Mouse (Mus musculus): ENCODE results near the gene Vwc2l. TPM values are rescaled to one million over a fixed set of nuclear protein-coding genes. Genes with fewer than 3 reads are reported as not detected.

Gene Vwc2l
- polyA plus RNA-seq (2021; fragmentation: Nextera tagmentation) = 1.4 and 2.1 TPM in 2 replicates
- long read RNA-seq, experiment 1, partial matches to known transcripts = 1 of 4 reads
- long read RNA-seq, experiment 1, other reads (novel, unspliced or antisense) = 3 of 4 reads
- long read RNA-seq, experiment 2, full-length matches to known transcripts = 11 of 20 reads
- long read RNA-seq, experiment 2, partial matches to known transcripts = 1 of 20 reads
- long read RNA-seq, experiment 2, other reads (novel, unspliced or antisense) = 8 of 20 reads

DNA sequence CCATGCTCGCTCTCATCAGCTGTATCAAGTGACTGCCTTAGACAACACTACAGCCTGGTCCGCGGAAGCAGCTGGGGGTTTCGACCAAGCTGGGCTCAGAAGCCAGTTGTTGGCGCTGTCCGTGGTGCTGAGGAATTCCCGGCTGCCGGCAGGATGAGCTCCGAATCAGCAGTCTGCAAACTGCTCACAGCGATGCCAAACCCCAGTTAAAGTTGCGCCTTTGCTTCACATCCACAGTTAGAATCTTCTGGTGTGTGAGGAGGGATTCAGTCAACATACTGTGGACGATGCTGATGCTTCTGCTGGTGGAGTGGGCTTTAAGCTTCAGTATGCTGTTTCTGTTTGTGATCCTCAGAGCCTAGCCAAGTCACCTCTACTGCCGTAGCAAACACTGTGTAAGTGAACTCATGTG is at the start of gene Vwc2l:
Gene Vwc2l (plus strand): TSS at position 61 of the 412 bp plus-strand sequence.

